Mouse (Mus musculus) layer of hippocampus, adult 2 months (tissue): ENCODE results near the gene Prg2. TPM values are rescaled to one million over a fixed set of nuclear protein-coding genes. Genes with fewer than 3 reads are reported as not detected.

Source experiments
- DNase-seq, 2 experiments: peaks; one replicate each; pipeline ENCODE4 v3.0.0; 2022; ENCODE audit warnings: low spot score in 2 of 2
- H3K27ac ChIP-seq: fragments of 200-600 bp; 2 replicates; pipeline ENCODE4 v1.8.1; 2022
- H3K4me3 ChIP-seq: fragments of 200-600 bp; 2 replicates; pipeline ENCODE4 v1.8.1; 2022; ENCODE audit warnings: mild to moderate bottlenecking
- CTCF ChIP-seq: fragments of 200-600 bp; conservative IDR thresholded peaks from 2 replicates; pipeline ENCODE4 v1.8.1; 2022; ENCODE audit warnings: antibody characterized with exemption, mild to moderate bottlenecking, moderate library complexity
- total RNA-seq, 2 experiments: library from RNA; stranded (reverse); gene quantifications; 2 replicates each; pipeline ENCODE4 v1.2.3; 2021

The Prg2 gene
- total RNA-seq, 2 experiments from 2014 or later, result not detected

DNA sequence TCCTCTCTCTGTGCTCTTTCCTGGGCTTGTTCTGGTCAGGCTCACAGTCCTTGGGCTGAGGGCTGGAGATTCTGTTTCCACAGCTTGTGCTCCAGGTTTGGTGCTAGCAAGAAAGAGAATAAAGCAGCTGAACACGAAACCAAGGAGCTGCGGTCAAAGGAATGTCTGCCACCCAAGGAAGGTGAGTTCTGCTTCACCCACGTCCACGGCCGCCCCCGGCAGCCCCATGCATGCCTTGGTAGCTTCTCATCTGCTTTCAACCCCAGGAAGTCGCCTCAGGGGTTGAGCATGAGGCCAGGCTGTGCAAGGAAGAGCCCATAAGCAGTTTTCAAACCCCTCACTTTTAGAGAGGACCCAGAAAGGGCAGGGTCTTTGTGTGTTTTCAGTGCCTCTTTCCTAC is 32.0 kb upstream of the Prg2 start:
- no peak overlapping the region for H3K4me3 ChIP-seq
- no peak overlapping the region for H3K27ac ChIP-seq
- TF ChIP-seq CTCF, result no peak
- DNase-seq, result no peak

DNA sequence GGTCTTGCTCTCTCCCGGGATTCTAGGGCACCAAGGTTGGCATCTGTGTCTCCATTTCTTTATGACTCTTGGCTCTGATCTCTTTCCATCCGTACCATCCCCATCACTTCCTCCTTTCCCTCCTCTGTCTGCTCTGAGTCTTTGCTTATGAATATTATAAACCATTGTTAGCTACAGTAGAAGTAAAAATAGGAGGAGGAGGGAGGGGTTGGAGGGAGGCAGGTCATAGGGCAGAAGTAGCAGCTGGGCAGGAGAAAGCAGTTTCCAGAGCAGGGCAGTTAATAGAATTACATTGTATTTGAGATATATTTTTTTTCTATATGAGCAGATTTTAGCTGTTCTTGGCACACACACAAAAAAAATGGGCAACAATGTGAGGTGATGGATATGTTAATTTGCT is 31.5 kb upstream of the Prg2 start:
- DNase-seq, result no peak
- no peak overlapping the region for H3K27ac ChIP-seq
- H3K4me3 ChIP-seq, result no peak overlapping the region
- TF ChIP-seq CTCF, result no peak

DNA sequence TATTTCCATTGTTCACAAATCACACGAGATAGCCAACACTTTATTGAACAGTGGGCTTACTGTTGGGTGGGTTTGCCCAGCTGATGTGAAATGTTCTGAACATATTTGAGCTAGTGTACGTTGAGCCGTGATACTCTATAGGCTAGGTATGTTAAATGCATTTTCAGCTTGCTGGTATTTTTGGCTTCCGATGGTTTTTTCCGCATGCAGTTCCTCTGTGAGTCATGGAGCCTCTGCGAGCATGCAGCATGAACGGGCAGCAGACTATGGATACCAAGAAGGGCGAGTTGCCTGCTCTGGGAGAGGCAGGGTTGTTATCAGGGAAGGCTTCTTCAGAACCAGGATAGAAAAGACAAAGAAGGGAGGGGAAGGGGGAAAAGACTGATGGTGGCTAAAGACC is 29.2 kb upstream of the Prg2 start:
- TF ChIP-seq CTCF, result no peak
- Histone ChIP-seq H3K27ac (no peak overlapping the region), H3K4me3 (no peak overlapping the region)
- DNase-seq, result no peak

- no peak overlapping the region for H3K4me3 ChIP-seq
- H3K27ac ChIP-seq, result no peak overlapping the region
- no peak for TF ChIP-seq CTCF
- DNase-seq, result no peak
Observed at GRCm38 (mm10) chr2:84952251-84952650, 28.0 kb upstream of the Prg2 start.

DNA sequence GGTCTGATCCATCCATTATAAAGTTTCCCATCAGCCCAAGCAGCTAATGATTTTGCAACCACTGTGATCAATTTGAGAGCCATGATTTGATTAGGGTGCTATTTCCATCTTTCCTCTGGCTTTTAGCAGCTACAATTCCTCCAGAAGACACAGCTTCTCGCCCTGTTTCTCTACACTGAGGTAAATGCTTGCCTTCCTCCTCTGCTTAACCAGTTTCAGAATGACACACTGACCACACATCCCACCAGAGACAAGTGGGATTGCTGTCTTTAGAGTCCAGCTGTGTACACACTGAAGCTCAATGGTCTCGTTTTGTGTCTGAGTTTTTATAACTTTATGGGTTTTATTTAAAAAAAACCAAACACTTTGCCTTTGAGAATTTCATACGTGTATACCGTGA is 27.6 kb upstream of the Prg2 start:
- H3K27ac ChIP-seq, result no peak overlapping the region
- DNase-seq, result no peak
- H3K4me3 ChIP-seq, result no peak overlapping the region
- no peak for TF ChIP-seq CTCF

DNA sequence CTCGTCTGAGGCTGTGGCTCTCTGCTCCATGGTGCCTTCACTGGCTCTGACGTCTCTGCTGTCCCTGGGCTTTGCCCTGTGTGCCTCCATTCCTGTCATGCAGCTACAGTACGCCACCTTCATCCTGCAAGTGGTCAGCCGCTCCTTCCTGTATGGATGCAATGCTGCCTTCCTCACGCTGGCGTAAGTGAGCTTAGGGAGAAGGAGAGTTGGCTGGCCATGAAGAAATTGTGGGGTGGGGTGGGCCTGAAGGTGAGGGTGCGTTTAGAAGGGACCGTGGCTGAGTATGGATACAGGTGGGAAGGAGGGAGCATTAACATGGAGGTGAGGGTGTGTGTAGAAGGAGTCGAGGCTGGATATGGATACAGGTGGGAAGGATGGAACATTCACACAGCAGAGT is 24.8 kb upstream of the Prg2 start:
- DNase-seq, result no peak
- no peak overlapping the region for H3K4me3 ChIP-seq
- no peak overlapping the region for H3K27ac ChIP-seq
- TF ChIP-seq CTCF, result no peak

GRCm38 (mm10) chr2:84956274-84956673 is 24.0 kb upstream of the Prg2 start:
- peak; percentile 98 for TF ChIP-seq CTCF
- DNase-seq, result peak; percentile 38 to 67
- no peak overlapping the region for H3K4me3 ChIP-seq
- no peak overlapping the region for H3K27ac ChIP-seq

DNA sequence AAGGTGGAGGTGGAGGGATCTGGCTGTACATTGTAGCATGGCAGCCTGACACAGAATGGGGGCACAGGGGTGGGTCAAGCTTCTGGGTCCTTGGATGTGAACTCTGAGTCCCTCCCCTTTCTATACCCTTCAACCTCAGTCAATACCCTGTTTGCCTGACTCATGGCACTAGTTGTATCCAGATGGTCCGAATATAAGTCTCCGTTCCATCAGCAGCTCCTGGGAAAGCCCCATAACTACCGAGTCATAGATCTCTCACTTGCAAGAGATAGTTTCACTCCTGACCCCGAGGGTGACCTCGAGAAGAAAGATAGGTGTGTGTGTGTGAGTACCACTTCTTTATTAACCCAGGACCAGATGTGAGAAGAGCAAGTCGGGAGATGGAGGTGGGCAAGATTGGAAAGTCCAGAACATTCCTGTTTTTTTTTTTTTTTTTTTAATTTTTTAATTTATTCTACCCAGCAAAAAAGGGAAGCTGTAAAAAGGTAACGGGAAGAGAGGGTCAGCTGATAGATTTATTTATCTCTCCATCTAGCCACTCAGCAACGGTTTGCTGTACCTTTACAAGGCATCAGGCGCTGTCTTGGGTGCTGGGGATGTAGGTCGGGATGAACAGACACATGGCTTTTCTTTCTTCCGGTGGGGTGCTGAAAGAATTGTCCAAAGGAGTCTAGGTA is 21.5 kb upstream of the Prg2 start:
- Histone ChIP-seq H3K4me3 (no peak overlapping the region), H3K27ac (no peak overlapping the region)
- TF ChIP-seq CTCF, result no peak
- DNase-seq, result no peak

DNA sequence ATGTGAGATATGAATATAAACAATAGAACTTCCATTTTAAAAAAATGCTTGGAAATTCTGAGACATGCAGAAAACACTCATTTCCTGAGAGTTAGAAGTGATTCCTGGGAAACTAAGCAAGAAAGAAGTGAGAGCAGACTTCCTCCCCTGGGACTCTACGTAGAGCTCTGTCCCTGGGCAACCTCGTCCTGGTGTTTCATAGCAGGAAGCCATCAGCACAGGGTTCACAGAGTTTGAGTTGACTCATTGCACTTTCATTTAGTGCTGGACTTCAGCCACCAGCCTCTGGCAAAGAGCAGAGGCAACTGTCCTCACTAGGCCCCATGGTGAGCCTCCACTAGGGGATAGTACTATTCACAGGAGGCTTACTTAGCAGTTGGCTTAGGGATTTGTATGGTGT is 19.0 kb upstream of the Prg2 start:
- no peak overlapping the region for H3K4me3 ChIP-seq
- H3K27ac ChIP-seq, result no peak overlapping the region
- DNase-seq, result no peak
- TF ChIP-seq CTCF, result no peak

- no peak for TF ChIP-seq CTCF
- DNase-seq, result no peak
Observed at GRCm38 (mm10) chr2:84961901-84962300, 18.4 kb upstream of the Prg2 start.

DNA sequence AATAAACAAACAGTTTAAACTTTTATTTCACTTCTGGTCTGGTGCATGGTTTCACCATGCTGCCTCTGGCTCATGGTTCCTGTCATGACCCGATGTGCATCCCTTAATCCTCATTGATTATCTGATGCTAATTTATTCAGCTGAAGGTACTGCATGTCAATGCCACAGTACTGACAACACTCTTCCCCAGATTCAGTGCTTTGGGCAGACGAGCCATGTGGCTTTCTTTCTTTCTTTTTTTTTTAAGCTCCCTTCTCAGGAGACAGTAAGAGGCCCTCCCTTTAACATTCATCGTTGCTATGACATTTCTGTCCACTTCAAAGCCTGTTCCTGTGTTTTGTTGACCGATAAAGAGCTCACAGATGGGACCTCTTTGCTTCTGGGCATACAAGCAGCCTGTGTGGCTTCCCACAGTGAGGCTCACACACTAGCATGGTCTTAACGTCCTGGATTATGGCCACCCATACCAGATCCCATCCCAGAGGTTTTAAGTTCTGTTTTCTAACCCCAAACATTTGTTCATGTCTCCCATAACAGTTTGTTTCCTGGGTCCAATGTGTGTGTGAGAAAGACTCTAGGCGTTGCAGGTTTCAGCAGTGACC is 17.3 kb upstream of the Prg2 start:
- no peak for TF ChIP-seq CTCF
- Histone ChIP-seq H3K27ac (no peak overlapping the region), H3K4me3 (no peak overlapping the region)
- DNase-seq, result no peak

More at GRCm38 (mm10) chr2:84961901-84962300, 18.4 kb upstream of the Prg2 start:
- H3K4me3 ChIP-seq, result no peak overlapping the region
- no peak overlapping the region for H3K27ac ChIP-seq

DNA sequence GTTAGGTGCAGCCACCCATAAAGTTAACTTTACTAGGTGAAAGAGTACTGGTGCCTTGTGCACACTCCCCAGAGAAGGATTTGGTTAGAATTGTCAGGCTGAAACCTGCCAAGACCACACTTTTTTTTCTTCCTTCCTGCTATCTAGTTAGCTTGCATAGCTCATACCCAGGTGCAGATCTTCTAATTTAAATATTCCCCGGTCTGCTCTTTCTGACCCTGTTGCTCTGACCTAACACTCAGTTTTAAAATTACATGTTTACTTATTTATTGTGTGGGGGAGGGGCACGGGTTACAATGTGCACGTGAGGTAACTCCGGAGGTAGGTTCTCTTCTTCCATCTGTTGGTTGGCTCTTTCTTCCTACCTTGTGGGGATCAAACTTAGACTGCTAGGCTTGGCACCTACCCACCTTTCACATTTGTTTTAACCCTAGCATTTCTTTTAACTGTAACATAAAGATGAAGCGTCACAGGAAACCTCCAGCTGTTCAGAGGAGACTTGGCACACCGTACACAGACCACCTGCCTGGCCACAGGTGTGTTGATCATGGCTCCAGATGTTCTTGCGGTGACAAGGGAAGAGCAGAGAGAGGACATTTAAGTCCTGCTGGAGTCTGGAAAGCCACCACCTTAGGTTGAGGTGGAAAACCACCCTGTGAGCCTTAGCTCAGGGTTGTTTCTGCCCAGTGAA is 16.0 kb upstream of the Prg2 start:
- Histone ChIP-seq H3K4me3 (no peak overlapping the region), H3K27ac (no peak overlapping the region)
- no peak for TF ChIP-seq CTCF
- DNase-seq, result no peak

GRCm38 (mm10) chr2:84967318-84967991 is 12.8 kb upstream of the Prg2 start:
- no peak for TF ChIP-seq CTCF
- no peak overlapping the region for H3K4me3 ChIP-seq
- no peak for DNase-seq
- no peak overlapping the region for H3K27ac ChIP-seq
